Mouse (Mus musculus): ENCODE measurements around the gene Atp4a.

Atp4a gene

GRCm38 (mm10) chr7:30711942-30712341 lies at the start of gene Atp4a:
Gene Atp4a (plus strand): TSS chr7:30712209.
- no peak for DNase-seq (ENCODE audit: low spot score in 2 of 2)

DNA sequence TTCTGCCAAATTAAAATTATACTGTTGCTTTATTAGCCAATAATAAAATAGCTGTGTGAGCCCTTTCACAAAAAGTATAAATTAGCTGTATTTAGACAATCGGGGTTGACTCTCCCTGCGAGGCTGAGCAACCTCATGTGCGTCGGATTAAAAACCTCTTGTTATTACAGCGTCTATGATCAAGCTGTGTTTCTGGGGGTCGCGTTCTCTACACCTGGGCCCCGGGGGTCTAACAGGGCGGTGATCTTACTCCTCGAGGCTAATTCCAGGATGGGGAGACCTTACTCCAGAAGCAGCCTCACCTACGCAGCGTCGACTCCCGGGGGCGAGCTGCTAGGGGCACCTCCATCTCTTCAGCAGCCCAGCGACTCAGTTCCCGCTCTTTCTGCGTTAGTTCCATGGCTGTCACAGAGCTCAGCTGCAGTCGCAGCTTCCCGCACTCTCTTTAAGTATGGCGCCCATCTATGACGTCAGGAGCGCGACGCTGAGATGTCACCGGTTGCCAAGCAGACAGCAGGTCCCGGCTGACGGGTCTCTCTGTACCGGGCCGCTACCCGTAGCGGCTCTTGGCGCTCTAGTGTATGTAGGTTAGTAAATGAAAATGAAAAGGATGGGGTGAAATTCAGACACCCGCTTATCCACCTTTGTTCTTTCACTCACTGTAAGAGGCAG lies 47.3 kb upstream of the Atp4a start, which contains the start of gene Haus5:
TSS of gene Haus5 (minus strand) at position 466 of the 672 bp plus-strand sequence.
- peak; percentile 81 to 93 for DNase-seq (ENCODE audit: low spot score in 2 of 2)

GRCm38 (mm10) chr7:30665321-30665720 lies 46.7 kb upstream of the Atp4a start:
- peak in 1 of 2 experiments; percentile 12 for DNase-seq (ENCODE audit: low spot score in 2 of 2)

- no peak for DNase-seq (ENCODE audit: low spot score in 2 of 2)
These were observed 42.8 kb upstream of the Atp4a start for GRCm38 (mm10) chr7:30669229-30669628.

GRCm38 (mm10) chr7:30671480-30671879 lies 40.5 kb upstream of the Atp4a start, which contains the start of gene Pmis2:
Gene Pmis2 (minus strand): TSS chr7:30671605.
- DNase-seq (ENCODE audit: low spot score in 2 of 2) = no peak

DNA sequence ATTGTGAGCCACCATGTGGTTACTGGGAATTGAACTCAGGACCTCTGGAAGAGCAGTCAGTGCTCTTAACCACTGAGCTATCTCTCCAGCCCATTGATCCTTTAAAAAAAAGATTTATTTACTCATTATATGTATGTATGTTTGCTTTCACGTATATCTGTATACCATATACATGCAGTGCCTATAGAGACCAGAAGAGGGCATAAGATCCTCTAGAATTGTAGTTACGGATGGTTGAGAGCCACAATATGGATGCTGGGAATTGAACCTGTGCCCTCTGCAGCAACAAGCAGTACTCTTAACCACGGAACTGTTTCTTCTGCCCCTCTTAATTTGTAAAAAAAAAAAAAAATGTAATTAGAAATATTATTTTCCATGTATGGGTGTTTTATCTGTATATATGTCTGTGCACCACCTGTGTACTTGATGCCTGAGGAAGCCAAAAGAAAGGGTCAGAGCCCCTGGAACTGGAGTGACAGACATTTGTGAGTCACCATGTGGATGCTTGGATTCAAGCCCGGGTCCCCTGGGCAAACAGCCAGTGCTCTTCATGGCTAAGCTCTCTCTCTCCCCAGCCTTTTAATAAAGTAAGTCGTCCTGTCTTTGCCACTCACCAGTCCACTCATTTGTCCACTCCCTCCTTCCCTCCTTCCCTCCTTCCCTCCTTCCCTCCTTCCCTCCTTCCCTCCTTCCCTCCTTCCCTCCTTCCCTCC lies 33.6 kb upstream of the Atp4a start:
- DNase-seq (ENCODE audit: low spot score in 2 of 2) = peak in 1 of 2 experiments; percentile 71

DNA sequence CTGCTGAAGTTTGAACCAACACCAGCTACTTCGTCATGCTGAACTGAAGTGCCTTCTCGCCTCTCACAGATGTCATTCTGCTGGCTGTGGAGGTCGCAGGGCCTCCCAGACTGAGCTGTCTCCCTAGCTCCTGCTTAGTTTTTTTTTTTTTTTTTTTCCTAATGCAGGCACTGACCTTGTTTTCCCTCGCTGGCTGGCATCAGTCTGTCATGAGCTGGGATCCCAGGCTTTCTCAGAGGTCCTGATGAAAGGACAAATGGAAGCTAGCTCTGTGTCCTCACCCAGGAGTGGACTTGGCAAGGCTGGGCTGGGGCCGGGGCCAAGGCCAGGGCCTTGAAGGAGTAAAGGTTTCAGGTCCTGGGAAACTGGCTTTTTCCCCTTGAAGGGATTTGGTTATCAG lies 30.1 kb upstream of the Atp4a start:
- no peak for DNase-seq (ENCODE audit: low spot score in 2 of 2)

DNA sequence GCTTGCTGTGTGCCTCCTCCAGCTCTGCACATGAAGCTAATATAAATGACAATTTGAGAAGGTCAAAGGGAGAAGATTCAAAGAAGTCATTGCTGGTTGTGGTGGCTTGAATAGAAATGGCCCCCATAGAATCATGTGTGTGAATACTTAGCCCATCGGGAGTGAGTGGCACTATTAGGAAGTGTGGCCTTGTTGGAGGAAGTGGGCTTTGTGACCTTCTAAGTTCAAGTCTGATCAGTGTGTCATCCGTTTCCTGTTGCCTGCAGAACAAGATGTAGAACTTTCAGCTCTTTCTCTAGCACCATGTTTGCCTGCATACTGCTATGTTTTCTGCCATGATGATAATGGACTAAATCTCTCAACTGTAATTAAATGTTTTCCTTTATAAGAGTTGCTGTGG lies 28.6 kb upstream of the Atp4a start:
- DNase-seq (ENCODE audit: low spot score in 2 of 2) = no peak

DNA sequence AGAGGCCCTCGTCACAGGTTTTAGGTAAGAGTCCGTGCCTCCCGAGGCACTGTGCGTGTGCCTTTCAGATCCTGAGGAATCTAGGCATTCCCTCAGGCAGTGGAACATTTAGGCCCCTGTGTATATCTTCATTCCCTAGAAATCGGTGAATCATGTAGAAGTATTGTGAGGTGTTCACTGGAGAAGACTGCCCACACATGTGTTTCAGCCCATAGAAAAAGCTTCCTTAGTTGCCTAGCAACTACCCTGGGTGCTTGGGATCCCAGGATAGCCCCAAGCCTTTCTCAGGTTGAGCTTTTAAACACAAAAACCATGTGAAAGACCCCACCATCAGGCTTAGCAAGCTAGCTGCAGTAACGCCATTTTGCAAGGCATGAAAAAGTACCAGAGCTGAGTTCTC lies 23.7 kb upstream of the Atp4a start:
- DNase-seq (ENCODE audit: low spot score in 2 of 2) = no peak

DNA sequence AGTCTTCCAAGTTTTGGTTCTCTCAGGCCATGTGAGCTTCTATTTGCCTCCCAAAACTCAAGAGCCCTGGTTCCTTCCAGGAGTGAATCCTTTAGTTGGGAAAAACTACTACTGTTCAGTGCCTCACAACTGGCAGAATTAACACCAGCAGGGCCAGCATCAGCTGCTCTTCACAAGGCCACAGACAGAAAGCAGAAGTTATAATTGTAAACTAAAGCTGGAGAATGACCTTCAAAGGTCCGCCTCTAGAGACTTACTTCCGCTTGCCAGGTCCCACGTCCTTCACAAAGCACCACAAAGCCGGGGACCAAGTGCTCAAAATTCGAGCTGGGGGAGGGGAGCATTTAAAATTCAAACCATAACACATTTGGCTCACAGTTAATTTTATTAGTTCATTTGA lies 13.9 kb upstream of the Atp4a start:
- no peak for DNase-seq (ENCODE audit: low spot score in 2 of 2)

DNA sequence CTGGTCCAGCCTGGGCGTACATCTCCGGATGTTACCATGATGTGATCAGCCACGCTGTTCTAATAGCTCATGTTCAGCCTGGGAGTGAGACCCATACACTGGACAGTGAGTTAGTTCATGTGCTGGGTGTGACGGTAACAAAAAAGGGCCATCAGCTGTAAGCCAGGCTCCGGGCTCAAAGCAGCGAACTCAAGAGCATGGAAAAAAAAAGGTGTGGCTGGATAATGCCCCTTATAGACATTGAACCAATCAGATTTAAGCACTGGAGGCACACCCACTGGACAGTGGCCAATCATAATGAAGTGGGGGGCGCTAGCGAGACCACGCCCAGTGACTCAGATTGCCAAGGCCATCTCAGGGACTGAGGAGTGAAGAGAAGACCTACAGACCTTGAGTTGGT lies 13.4 kb upstream of the Atp4a start, which contains the start of gene 2200002J24Rik:
TSS of gene 2200002J24Rik (plus strand) at position 338 of the 400 bp plus-strand sequence.
- no peak for DNase-seq (ENCODE audit: low spot score in 2 of 2)

DNA sequence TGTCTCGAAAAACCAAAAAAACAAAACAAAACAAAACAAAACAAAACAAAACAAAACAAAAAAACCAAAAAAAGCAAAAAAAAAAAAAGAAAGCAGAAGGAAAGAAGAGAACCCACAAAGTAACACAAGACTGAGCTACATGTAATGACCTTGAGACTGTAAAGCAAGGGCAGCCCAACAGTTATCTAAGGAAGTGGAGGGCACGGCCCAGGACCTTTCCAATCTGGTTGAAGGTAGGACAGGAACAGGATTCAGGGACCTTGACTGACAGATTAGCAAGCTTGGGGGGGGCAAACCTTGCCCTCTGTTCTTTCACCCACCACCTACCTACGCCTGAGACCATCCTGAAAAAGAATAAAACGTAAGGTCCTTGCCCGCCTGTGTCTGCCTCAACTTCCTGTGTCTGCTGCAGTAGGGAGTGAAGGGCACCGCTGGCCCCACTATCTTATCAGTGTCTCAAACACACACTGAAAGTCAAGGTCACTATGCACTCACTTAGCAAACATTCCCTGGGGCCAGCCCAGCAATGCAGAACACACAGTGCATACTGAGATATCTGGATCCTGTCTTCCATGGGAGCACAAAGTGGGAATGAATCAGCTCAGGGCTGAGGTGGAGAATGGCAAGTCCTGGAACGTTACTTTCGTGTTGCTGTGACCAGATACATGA lies 5.7 kb upstream of the Atp4a start:
- no peak for DNase-seq (ENCODE audit: low spot score in 2 of 2)

- no peak for DNase-seq (ENCODE audit: low spot score in 2 of 2)
These were observed 4.6 kb upstream of the Atp4a start for GRCm38 (mm10) chr7:30707441-30707840.

GRCm38 (mm10) chr7:30717006-30717715 lies 5.2 kb downstream of the Atp4a start:
- DNase-seq (ENCODE audit: low spot score in 2 of 2) = peak in 1 of 2 experiments; percentile 60

DNA sequence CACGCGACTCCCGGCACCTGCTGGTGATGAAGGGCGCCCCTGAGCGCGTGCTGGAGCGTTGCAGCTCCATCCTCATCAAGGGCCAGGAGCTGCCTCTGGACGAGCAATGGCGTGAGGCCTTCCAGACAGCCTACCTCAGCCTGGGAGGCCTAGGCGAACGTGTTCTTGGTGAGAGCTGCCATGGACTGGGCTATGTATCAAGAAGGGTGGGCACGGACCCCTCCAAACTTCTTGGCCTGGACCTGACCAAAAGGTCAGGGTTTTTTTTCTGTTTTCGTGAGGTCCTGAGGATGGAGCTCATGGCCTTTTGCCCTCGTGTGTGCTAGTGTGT lies 5.7 kb downstream of the Atp4a start:
- DNase-seq (ENCODE audit: low spot score in 2 of 2) = no peak

- no peak for DNase-seq (ENCODE audit: low spot score in 2 of 2)
These were observed 7.7 kb downstream of the Atp4a start for GRCm38 (mm10) chr7:30719669-30720068.

- peak in 1 of 2 experiments; percentile 33 for DNase-seq (ENCODE audit: low spot score in 2 of 2)
These were observed 9.3 kb downstream of the Atp4a start for GRCm38 (mm10) chr7:30721286-30721685.

DNA sequence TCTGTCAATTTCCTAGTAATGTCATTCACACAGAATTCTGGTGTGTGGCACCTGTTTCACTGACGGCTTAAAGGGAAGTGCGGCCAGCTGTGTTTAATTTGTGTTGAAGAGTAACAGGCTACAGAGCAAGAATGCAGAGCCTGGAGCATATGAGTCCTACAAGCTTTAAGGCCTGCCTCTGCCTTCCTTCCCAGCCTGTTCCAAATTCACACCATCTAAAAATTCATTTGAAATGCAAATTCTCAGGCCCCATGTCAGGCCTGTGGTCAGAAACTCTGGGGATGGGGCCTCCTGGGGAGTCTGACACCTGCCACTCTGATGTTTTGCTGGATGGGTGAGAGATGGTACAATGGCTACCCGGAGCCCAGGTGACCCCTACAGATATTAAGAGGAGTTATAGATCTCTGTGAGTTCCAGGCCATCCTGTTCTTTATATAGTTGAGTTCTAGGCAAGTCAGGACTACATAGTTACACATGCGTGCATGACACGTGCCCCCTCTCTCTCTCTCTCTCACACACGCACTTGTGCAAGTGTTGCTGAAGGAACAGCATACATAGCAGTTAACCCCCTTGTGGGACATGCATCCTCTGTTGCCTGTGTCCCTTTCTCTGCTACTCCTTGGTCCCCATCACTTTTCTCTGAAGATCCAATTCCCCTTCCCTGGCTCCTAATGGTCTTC lies 11.4 kb downstream of the Atp4a start:
- DNase-seq (ENCODE audit: low spot score in 2 of 2) = no peak

DNA sequence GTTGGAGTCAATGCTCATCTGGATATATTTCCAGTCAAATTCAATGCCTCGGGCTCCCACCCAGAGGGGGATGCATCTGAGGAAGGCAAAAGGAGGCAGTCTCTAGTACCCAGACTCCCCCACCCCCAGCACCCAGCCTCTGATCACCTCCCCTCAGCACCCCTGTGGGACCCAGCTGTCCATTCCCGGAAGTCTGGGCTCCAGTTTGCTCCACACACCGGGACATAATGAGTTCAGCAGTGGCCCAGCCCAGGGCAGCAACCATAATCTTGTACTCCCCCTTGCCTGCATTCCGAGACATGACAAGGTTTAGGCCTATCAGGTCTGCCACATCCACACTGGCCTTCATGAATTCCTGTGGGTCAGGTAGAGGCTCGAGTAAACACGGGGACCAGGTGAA lies 16.2 kb downstream of the Atp4a start:
- DNase-seq (ENCODE audit: low spot score in 2 of 2) = no peak

GRCm38 (mm10) chr7:30728739-30729395 lies 16.9 kb downstream of the Atp4a start:
- no peak for DNase-seq (ENCODE audit: low spot score in 2 of 2)
